Mouse (Mus musculus) liver, postnatal 0 days (tissue): ENCODE results near the gene Sptlc2. TPM values are rescaled to one million over a fixed set of nuclear protein-coding genes. Genes with fewer than 3 reads are reported as not detected.
"Not testable (repeated sequence)": the region's sequence is repeated elsewhere in the genome, so short reads cannot be mapped to it uniquely, and the experiment has no call there.

Experiments used
- ATAC-seq: fragments of 200-750 bp; cut with Nextera tagmentation; 2 replicates; pipeline ENCODE4 v1.8.0; 2017; ENCODE audit warnings: mild to moderate bottlenecking, moderate library complexity
- DNase-seq: peaks from one replicate; pipeline ENCODE4 v3.0.0-alpha.2; 2016
- H3K27ac ChIP-seq: fragments of 300-500 bp; sonication (generic); 2 replicates; pipeline ENCODE4 v1.5.1; 2014; ENCODE audit warnings: antibody characterized with exemption, moderate library complexity, mild to moderate bottlenecking, low read depth
- H3K27me3 ChIP-seq: fragments of 300-500 bp; sonication (generic); 2 replicates; pipeline ENCODE4 v1.6.1; 2014; ENCODE audit warnings: low read length, control low read depth, mixed read lengths; ENCODE audit not compliant: insufficient read depth
- H3K36me3 ChIP-seq: fragments of 300-500 bp; sonication (generic); replicated peaks from 2 replicates; pipeline ENCODE4 v1.6.1; 2014; ENCODE audit warnings: mild to moderate bottlenecking, control low read depth, low read length, moderate library complexity, mixed read lengths; ENCODE audit not compliant: insufficient read depth
- H3K4me1 ChIP-seq: fragments of 300-500 bp; sonication (generic); 2 replicates; pipeline ENCODE4 v1.6.1; 2014; ENCODE audit warnings: antibody characterized with exemption, mild to moderate bottlenecking, control low read depth; ENCODE audit not compliant: insufficient read depth
- H3K4me2 ChIP-seq: fragments of 300-500 bp; sonication (generic); 2 replicates; pipeline ENCODE4 v1.6.1; 2014; ENCODE audit warnings: low read depth, mild to moderate bottlenecking, low read length, moderate library complexity, mixed read lengths
- H3K4me3 ChIP-seq: fragments of 300-500 bp; sonication (generic); 2 replicates; pipeline ENCODE4 v1.5.1; 2014; ENCODE audit warnings: low read depth, low read length
- H3K9ac ChIP-seq: fragments of 300-500 bp; sonication (generic); replicated peaks from 2 replicates; pipeline ENCODE4 v1.6.1; 2014; ENCODE audit warnings: mild to moderate bottlenecking, moderate library complexity
- H3K9me3 ChIP-seq: fragments of 300-500 bp; sonication (generic); 2 replicates; pipeline ENCODE4 v1.6.1; 2016; ENCODE audit warnings: mild to moderate bottlenecking, control low read depth, low read length, mixed read lengths
- CTCF ChIP-seq: sonication (generic); IDR thresholded peaks from 2 replicates; pipeline ENCODE4 v1.5.1; 2016; ENCODE audit warnings: antibody characterized with exemption, low read depth
- EP300 ChIP-seq: IDR thresholded peaks from 2 replicates; pipeline ENCODE4 v1.6.1; 2016; ENCODE audit warnings: antibody characterized with exemption, low read depth, mild to moderate bottlenecking
- WGBS: fragments of 180-500 bp; shearing (Covaris S2); extraction: QIAGEN DNeasy Blood & Tissue Kit; methylation state at CpG from one replicate; pipeline ENCODE4 v1.1.7; 2014; ENCODE audit not compliant: insufficient replicate concordance; 5-methylcytosine and 5-hydroxymethylcytosine counted together
- polyA plus RNA-seq: library from polyadenylated mRNA; unstranded; fragments of >200 nt; fragmentation: Nextera tagmentation; extraction: Ambion mirVana; gene quantifications from 2 replicates; pipeline ENCODE4 v1.2.1, GENCODE M21; 2015

Sptlc2 gene
- polyA plus RNA-seq, 1 experiment from 2014 or later, result 39.5 TPM

DNA sequence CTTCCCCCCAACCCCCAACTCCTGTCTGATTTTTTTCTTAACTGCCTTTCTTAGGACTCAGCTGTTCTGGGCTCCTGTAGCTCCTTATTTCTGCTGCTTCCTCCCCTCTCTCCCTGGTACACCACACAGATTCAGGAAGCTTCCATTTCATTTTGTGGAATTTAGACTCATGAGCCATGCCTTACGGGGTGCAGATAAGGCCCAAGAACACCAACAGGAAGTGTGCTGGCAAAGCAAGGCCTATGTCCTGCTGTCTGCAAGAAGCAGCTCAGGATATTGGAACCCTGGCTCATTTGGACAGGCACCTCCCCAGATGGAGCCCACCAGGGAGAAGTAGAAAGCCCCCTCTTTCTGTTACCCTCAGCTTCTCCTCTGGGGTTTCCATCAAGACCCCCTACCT lies 106.4 kb downstream of the Sptlc2 start:
- Histone ChIP-seq H3K4me3 (no peak overlapping the region), H3K27me3 (no peaks in the 10 kb centered on the region), H3K9ac (no peak overlapping the region), H3K4me2 (no peak overlapping the region), H3K27ac (no peak overlapping the region; the same call in 1 of the 2 replicates), H3K9me3 (no peaks in the 10 kb centered on the region), H3K4me1 (no peaks in the 10 kb centered on the region), H3K36me3 (no peaks in the 10 kb centered on the region)
- ATAC-seq, result no peak
- WGBS, result 29% methylated on average over 1 of the region's 1 CpGs
- no peak for DNase-seq
- no peak for TF ChIP-seq CTCF
- TF ChIP-seq EP300, result no peak

DNA sequence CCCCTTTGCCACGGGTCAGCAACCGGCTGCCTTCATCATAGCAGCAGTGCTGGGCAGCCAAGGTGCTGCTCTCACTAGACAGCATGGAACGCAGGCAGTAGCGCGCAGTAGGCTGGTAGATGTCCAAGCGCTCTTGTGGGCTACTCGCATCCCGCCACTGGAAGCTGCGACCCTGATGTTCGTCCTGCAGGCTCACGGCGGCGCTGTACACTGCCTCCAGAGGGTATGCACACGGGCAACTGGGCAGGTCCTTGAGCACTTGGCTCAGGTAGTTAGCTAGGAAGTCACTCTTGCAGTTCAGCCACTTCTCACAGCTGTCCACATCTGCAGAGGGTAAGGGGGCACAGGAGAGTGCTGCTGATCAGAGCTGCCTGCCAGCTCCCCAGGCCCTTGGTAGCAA lies 108.3 kb downstream of the Sptlc2 start:
- no peak overlapping the region for H3K9ac ChIP-seq

DNA sequence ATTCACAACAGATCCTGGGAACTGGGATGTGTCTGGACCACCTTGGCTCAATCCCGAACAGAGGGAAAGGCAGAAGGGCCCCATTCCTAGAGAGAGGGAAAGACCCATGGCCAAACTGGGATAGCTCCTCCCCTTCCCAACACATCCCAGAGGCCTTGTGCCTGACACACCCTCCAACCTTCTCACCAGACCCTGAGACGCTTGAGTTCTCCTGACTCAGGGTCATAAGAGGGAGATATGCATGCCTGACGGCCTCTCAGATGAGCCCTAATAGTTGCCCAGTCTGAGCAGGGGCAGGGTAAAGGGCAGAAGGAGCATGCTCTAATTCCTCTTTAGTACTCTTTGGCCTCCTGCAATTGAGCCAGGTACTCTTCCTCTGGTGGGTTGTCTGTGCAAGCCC lies 108.8 kb downstream of the Sptlc2 start:
- WGBS, result 71% methylated on average over 3 of the region's 3 CpGs
- H3K27ac ChIP-seq, result no peak overlapping the region
- H3K9ac ChIP-seq, result no peak overlapping the region
- H3K4me2 ChIP-seq, result no peak overlapping the region
- H3K4me3 ChIP-seq, result no peak overlapping the region
- 0 out of 2 replicates have a peak, but pooled peaks cover 3% of the 10 kb centered on the region for H3K4me1 ChIP-seq
- no peak for TF ChIP-seq EP300
- no peak for TF ChIP-seq CTCF
- no peak for ATAC-seq
- no peaks in the 10 kb centered on the region for H3K9me3 ChIP-seq
- H3K27me3 ChIP-seq, result no peaks in the 10 kb centered on the region
- no peak for DNase-seq
- peaks cover 16% of the 10 kb centered on the region for H3K36me3 ChIP-seq

More for the DNA sequence above, 108.3 kb downstream of the Sptlc2 start:
- TF ChIP-seq EP300 (no peak), CTCF (no peak)
- WGBS, result 68% methylated on average over 14 of the region's 14 CpGs
- Histone ChIP-seq H3K4me3 (no peak overlapping the region), H3K9me3 (no peaks in the 10 kb centered on the region), H3K36me3 (peaks cover 12% of the 10 kb centered on the region), H3K27me3 (no peaks in the 10 kb centered on the region), H3K4me2 (no peak overlapping the region), H3K4me1 (0 out of 2 replicates have a peak, but pooled peaks cover 3% of the 10 kb centered on the region), H3K27ac (no peak overlapping the region)
- ATAC-seq, result no peak
- DNase-seq, result no peak

DNA sequence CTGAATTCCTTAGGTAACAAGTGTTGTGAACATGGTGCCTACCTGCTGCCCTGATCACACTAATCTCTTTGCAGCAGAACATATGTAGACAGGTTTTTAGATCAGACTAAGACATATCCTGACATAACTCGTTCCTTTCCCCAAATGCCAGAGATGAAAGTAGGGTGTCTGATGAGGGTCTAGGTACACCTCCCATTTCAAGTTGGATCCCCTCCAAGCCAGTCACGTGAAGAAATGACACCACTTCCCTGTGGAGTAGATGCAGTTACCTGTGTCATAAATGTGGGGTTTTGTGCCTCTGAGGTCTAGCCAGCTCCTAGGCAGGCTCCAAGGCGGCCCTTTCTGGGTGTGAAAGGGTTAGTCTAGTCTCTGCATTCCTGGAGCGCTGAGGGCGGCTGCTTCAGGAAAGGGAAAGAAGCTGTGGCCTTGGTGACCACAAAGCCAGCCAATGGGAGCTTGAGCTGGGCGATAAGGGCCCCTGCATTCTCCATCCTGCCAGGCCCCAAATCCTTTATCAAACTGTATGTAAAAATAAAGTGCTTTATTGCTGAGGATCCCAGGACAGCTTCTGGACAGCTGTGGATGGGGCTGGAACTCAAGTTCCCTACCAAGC lies 109.9 kb downstream of the Sptlc2 start:
- no peak overlapping the region for H3K27ac ChIP-seq
- no peaks in the 10 kb centered on the region for H3K27me3 ChIP-seq
- H3K4me1 ChIP-seq, result 0 out of 2 replicates have a peak, but pooled peaks cover 3% of the 10 kb centered on the region
- TF ChIP-seq EP300 (no peak), CTCF (no peak)
- H3K9me3 ChIP-seq, result no peaks in the 10 kb centered on the region
- no peak overlapping the region for H3K4me2 ChIP-seq
- H3K9ac ChIP-seq, result no peak overlapping the region
- peaks cover 24% of the 10 kb centered on the region for H3K36me3 ChIP-seq
- WGBS, result 21% methylated on average over 6 of the region's 6 CpGs
- ATAC-seq (peak; percentile 43; the same call in 1 of the 2 replicates), DNase-seq (no peak)
- H3K4me3 ChIP-seq, result no peak overlapping the region

DNA sequence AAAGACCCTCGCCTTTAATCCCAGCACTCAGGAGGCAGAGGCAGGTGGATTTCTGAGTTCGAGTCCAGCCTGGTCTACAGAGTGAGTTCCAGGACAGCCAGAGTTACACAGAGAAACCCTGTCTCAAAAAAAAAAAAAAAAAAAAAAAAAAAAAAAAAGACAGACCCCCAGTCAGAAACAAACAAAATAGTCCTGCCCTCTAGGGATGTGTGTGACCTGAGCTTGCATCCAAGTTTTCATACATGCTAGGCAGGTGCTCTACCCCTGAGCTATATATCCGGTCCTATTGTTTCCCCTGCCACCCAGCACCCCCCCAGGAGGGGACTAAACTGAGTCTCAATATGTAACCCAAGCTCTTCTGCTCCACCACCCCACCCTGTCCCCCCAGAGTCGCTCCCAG lies 110.9 kb downstream of the Sptlc2 start:
- ATAC-seq, H3K27ac ChIP-seq, H3K4me3 ChIP-seq, H3K27me3 ChIP-seq, H3K4me2 ChIP-seq, H3K9me3 ChIP-seq, DNase-seq, H3K4me1 ChIP-seq, H3K9ac ChIP-seq: not testable (repeated sequence)
- H3K36me3 ChIP-seq, result peaks cover 33% of the 10 kb centered on the region
- WGBS, result 76% methylated on average over 4 of the region's 4 CpGs

DNA sequence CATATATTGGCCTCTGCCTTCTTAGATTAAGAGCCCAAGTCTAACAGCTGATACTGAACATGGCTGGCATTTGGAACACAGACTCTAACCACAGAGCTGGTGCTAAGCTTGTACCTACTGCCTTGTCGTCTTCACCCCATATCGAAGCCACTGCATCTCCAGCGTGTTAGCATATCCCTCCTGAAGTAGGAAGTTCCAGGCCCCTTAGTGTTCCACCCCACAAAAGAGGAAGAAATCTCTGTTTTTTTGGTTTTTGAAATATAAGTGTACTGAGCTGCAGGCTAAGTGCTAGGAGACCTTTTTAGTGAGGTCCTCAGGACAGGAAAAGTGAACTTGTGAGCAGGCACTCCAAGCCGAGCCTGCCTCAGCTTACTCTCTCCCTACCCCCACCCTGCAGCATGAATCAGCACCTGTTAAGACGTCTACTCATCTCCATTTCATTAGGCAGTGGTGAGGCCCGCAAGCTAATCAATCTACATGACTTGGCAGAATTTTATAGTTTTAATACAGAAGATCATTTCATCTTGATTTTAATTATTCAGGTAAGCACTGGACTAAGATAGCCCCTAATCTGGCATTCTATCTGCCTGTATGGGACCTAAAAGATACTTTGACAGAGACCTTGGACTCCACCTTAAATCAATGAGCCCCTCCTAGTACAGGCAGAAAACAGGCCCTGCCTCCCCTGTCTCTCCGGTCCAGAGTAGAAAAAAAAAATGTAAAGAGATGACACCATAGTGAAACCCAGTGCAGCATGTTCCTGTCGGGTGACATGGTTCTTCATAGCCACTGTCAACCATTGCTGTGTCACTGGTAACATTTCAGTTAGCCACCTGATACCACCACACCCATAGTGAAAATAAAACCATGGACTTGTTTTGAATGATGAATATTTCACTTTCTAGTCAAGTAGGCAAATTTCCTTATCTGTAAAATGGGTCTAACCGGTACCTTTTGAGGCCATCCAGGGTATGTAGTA lies 113.0 kb downstream of the Sptlc2 start:
- WGBS, result 55% methylated on average over 9 of the region's 9 CpGs
- DNase-seq (no peak), ATAC-seq (peak; percentile 72)
- Histone ChIP-seq H3K9ac (no peak overlapping the region), H3K27ac (peak overlapping the region; percentile 55), H3K27me3 (no peaks in the 10 kb centered on the region), H3K4me2 (no peak overlapping the region), H3K36me3 (peaks cover 54% of the 10 kb centered on the region), H3K4me1 (0 out of 2 replicates have a peak, but pooled peaks cover 3% of the 10 kb centered on the region), H3K4me3 (no peak overlapping the region), H3K9me3 (no peaks in the 10 kb centered on the region)
- no peak for TF ChIP-seq EP300
- TF ChIP-seq CTCF, result no peak
